Mouse (Mus musculus): ENCODE results near the gene M6pr.
"Not testable (repeated sequence)": the region's sequence is repeated elsewhere in the genome, so short reads cannot be mapped to it uniquely, and the experiment has no call there.

The M6pr gene

GRCm38 (mm10) chr6:122344386-122345116, 36.0 kb downstream of the M6pr start:
- no peak for DNase-seq

GRCm38 (mm10) chr6:122345731-122346130, 37.2 kb downstream of the M6pr start:
- no peak for DNase-seq

GRCm38 (mm10) chr6:122346399-122346798, 37.9 kb downstream of the M6pr start:
- DNase-seq: no peak

GRCm38 (mm10) chr6:122347326-122347725, 38.8 kb downstream of the M6pr start:
- DNase-seq: not testable (repeated sequence)

- DNase-seq: no peak
Observed at GRCm38 (mm10) chr6:122355909-122356308, 47.4 kb downstream of the M6pr start.

- no peak for DNase-seq
Observed at GRCm38 (mm10) chr6:122357089-122357488, 48.6 kb downstream of the M6pr start.

- DNase-seq: no peak
Observed at GRCm38 (mm10) chr6:122365706-122366105, 57.2 kb downstream of the M6pr start.

GRCm38 (mm10) chr6:122366287-122366686, 57.8 kb downstream of the M6pr start:
- no peak for DNase-seq

GRCm38 (mm10) chr6:122366976-122367375, 58.5 kb downstream of the M6pr start:
- no peak for DNase-seq
